Mouse (Mus musculus) limb, embryonic 14.5 days (tissue): ENCODE results near the gene Nipal3. TPM values are rescaled to one million over a fixed set of nuclear protein-coding genes. Genes with fewer than 3 reads are reported as not detected.

Experiments used
- ATAC-seq: fragments of 200-750 bp; cut with Nextera tagmentation; 2 replicates; pipeline ENCODE4 v1.8.0; 2017; ENCODE audit warnings: low read depth, moderate number of reproducible peaks, moderate TSS enrichment; ENCODE audit not compliant: low FRiP score
- DNase-seq: peaks from one replicate; pipeline ENCODE4 v3.0.0-alpha.2; 2015; ENCODE audit warnings: low spot score
- H3K27ac ChIP-seq: fragments of 300-500 bp; sonication (generic); replicated peaks from 2 replicates; pipeline ENCODE4 v1.5.1; 2014; ENCODE audit warnings: low read depth, mild to moderate bottlenecking, low read length, moderate library complexity, mixed read lengths
- H3K27me3 ChIP-seq: fragments of 300-500 bp; sonication (generic); 2 replicates; pipeline ENCODE4 v1.6.1; 2014; ENCODE audit warnings: low read length, mixed read lengths; ENCODE audit not compliant: control insufficient read depth, insufficient read depth
- H3K36me3 ChIP-seq: fragments of 300-500 bp; sonication (generic); 2 replicates; pipeline ENCODE4 v1.6.1; 2014; ENCODE audit warnings: mild to moderate bottlenecking, low read length, moderate library complexity, mixed read lengths; ENCODE audit not compliant: control insufficient read depth, insufficient read depth
- H3K4me1 ChIP-seq: fragments of 300-500 bp; sonication (generic); 2 replicates; pipeline ENCODE4 v1.6.1; 2014; ENCODE audit warnings: antibody characterized with exemption, low read length, mixed read lengths; ENCODE audit not compliant: control insufficient read depth, insufficient read depth
- H3K4me2 ChIP-seq: fragments of 300-500 bp; sonication (generic); replicated peaks from 2 replicates; pipeline ENCODE4 v1.6.1; 2014; ENCODE audit warnings: low read depth, mild to moderate bottlenecking, low read length, moderate library complexity; ENCODE audit not compliant: severe bottlenecking
- H3K4me3 ChIP-seq: fragments of 300-500 bp; sonication (generic); replicated peaks from 2 replicates; pipeline ENCODE4 v1.5.1; 2014; ENCODE audit warnings: low read length
- H3K9ac ChIP-seq: fragments of 300-500 bp; sonication (generic); 2 replicates; pipeline ENCODE4 v1.6.1; 2014; ENCODE audit warnings: mild to moderate bottlenecking, low read depth, low read length, moderate library complexity; ENCODE audit not compliant: severe bottlenecking
- H3K9me3 ChIP-seq: fragments of 300-500 bp; sonication (generic); 2 replicates; pipeline ENCODE4 v1.6.1; 2016; ENCODE audit warnings: low read length; ENCODE audit not compliant: control insufficient read depth
- POLR2A ChIP-seq: fragments of 200-500 bp; IDR thresholded peaks from 2 replicates; pipeline ENCODE4 v1.8.0; 2012; ENCODE audit warnings: inconsistent platforms, mild to moderate bottlenecking, moderate library complexity, borderline replicate concordance; ENCODE audit not compliant: insufficient read depth, insufficient read length; ENCODE audit errors: extremely low read depth
- WGBS: fragments of 180-500 bp; shearing (Covaris S2); extraction: QIAGEN DNeasy Blood & Tissue Kit; methylation state at CpG from one replicate; pipeline ENCODE4 v1.1.7; 2014; 5-methylcytosine and 5-hydroxymethylcytosine counted together
- polyA plus RNA-seq, 2 experiments: library from polyadenylated mRNA; depleted of rRNA in 1 of 2; stranded (reverse) in 1 of 2; unstranded in 1 of 2; fragments of >200 nt; fragmentation: Nextera tagmentation in 1 of 2; extraction: Ambion mirVana in 1 of 2; gene quantifications; 2 replicates each; pipeline versions ENCODE4 v1.2.1 to v1.2.3; 2012 to 2014

Gene Nipal3
- polyA plus RNA-seq, 2 experiments = 1.4 to 4.7 TPM

DNA sequence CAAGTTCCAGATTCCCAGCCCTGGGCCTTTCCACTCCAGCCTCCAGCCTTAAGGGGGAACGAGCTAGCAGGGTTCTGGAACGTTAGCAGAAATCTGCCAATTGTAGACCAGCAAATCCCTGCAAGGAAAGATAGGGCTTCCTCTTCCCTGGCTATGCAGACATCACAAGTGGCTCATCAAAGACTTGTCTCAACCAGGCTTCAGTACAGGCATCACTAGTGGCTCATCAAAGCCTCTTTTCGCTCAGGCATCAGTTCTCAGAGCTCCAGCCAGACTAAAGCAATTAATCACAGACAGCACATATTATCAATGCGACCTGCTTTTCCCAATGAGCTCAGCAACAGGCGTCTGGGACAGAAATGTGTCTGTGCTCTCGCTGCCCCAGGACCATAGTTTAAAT, 38.2 kb upstream of the Nipal3 start:
- no peak for TF ChIP-seq POLR2A
- 59% methylated on average over 6 of the region's 6 CpGs for WGBS
- H3K4me3 ChIP-seq = no peak overlapping the region
- H3K27me3 ChIP-seq = no peaks in the 10 kb centered on the region
- no peak overlapping the region for H3K4me2 ChIP-seq
- DNase-seq = no peak
- no peak for ATAC-seq
- H3K9ac ChIP-seq = no peak overlapping the region
- H3K4me1 ChIP-seq = no peaks in the 10 kb centered on the region
- no peak overlapping the region for H3K27ac ChIP-seq
- no peaks in the 10 kb centered on the region for H3K36me3 ChIP-seq
- peaks cover 5% of the 10 kb centered on the region; the same call in 1 of the 2 replicates for H3K9me3 ChIP-seq

- ATAC-seq (no peak), DNase-seq (no peak)
- H3K4me2 ChIP-seq = no peak overlapping the region
- 46% methylated on average over 9 of the region's 9 CpGs for WGBS
- no peak overlapping the region for H3K4me3 ChIP-seq
- H3K9ac ChIP-seq = no peak overlapping the region
- no peaks in the 10 kb centered on the region for H3K4me1 ChIP-seq
- no peaks in the 10 kb centered on the region for H3K36me3 ChIP-seq
- TF ChIP-seq POLR2A = no peak
- H3K27me3 ChIP-seq = no peaks in the 10 kb centered on the region
- peaks cover 5% of the 10 kb centered on the region; the same call in 1 of the 2 replicates for H3K9me3 ChIP-seq
- H3K27ac ChIP-seq = no peak overlapping the region
Measured at GRCm38 (mm10) chr4:135531771-135532613, 37.2 kb upstream of the Nipal3 start.

DNA sequence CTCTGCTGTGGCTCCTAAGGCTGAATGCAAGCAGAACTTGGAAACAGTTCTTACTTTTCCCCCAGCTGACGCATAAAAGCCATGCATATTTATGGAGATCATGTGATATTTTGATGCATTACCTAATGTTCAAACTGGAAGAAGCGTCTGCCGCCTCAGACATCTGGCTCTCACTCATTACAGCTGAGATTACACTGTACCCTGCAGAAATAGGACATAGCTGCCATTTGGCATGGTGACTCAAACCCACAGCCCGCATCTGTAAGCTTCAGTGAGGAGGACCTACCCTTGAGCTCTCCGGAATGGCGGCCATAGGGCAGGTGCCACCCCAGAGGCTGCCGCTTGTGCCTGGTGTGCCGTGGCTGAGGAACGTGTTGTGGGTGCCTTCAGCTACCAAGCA, 36.4 kb upstream of the Nipal3 start:
- Histone ChIP-seq H3K4me3 (no peak overlapping the region), H3K36me3 (no peaks in the 10 kb centered on the region), H3K9me3 (peaks cover 5% of the 10 kb centered on the region; the same call in 1 of the 2 replicates), H3K27me3 (no peaks in the 10 kb centered on the region), H3K4me2 (no peak overlapping the region), H3K4me1 (no peaks in the 10 kb centered on the region), H3K9ac (no peak overlapping the region), H3K27ac (no peak overlapping the region)
- DNase-seq (no peak), ATAC-seq (no peak)
- WGBS = 83% methylated on average over 9 of the region's 9 CpGs
- TF ChIP-seq POLR2A = no peak

DNA sequence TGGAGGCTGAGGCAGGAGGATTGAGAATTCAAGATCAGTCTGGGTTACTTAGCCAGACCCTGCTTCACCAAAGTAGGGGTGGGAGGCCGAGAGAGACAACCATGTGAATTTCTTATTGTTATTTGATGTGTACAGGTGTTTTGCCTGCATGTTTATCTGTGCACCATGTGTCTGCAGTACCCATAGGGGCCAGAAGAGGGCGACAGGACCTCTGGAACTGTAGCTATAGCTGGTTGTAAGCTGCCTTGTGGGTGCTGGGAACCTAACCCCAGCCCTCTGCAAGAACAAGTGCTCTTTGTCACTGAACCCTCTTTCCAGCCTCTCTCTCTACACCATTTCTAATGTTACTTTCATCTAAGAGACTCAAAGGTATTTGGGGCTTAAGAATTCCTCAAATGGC, 35.4 kb upstream of the Nipal3 start:
- Histone ChIP-seq H3K27me3 (no peaks in the 10 kb centered on the region), H3K9ac (no peak overlapping the region), H3K4me1 (no peaks in the 10 kb centered on the region), H3K4me2 (no peak overlapping the region), H3K36me3 (no peaks in the 10 kb centered on the region), H3K27ac (no peak overlapping the region), H3K9me3 (peaks cover 5% of the 10 kb centered on the region; the same call in 1 of the 2 replicates), H3K4me3 (no peak overlapping the region)
- 57% methylated on average over 2 of the region's 2 CpGs for WGBS
- TF ChIP-seq POLR2A = no peak
- no peak for ATAC-seq
- no peak for DNase-seq

DNA sequence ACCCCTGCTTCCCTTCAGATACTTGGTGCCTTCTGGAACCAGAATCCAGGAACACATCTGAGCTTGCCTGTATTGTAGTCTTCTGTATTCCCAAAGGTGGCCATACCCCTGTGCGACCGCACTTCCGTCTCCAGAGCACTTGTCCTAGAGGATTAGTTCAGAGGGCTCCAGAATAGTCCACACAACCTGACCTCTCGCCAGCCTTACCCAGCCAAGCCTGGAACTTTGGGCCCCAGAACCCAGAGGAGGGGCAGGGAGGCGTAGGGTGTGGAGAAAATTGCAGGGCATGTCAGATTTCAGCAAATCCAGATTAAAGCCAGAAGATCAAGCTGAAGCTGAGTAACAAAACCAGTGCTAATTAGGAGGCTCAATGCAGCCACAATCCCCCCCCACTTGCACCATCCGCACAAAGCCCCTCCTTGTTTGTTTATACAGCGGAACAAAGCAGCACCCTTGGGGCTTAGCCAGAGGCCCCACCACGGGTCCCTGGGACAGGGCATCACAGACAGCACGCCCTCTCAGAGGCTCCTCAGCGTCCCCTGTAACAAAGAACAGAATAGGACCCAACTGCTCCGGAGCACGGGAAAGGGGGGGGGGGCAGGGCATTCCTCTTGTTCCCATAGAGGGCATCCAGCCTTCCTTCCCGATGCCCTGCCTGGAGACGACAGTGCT, 31.3 kb upstream of the Nipal3 start:
- no peaks in the 10 kb centered on the region for H3K36me3 ChIP-seq
- H3K4me3 ChIP-seq = no peak overlapping the region
- H3K4me1 ChIP-seq = 0 out of 2 replicates have a peak, but pooled peaks cover 2% of the 10 kb centered on the region
- H3K9ac ChIP-seq = no peak overlapping the region
- ATAC-seq (no peak), DNase-seq (no peak)
- 33% methylated on average over 14 of the region's 14 CpGs for WGBS
- TF ChIP-seq POLR2A = no peak
- H3K27ac ChIP-seq = no peak overlapping the region
- H3K9me3 ChIP-seq = peaks cover 5% of the 10 kb centered on the region; the same call in 1 of the 2 replicates
- no peaks in the 10 kb centered on the region for H3K27me3 ChIP-seq
- no peak overlapping the region for H3K4me2 ChIP-seq
